Mouse (Mus musculus): ENCODE measurements around the gene Crb3. TPM values are rescaled to one million over a fixed set of nuclear protein-coding genes. Genes with fewer than 3 reads are reported as not detected.

The Crb3 gene
- polyA plus RNA-seq (2017; shearing (Covaris generic)) = 1.2 TPM

DNA sequence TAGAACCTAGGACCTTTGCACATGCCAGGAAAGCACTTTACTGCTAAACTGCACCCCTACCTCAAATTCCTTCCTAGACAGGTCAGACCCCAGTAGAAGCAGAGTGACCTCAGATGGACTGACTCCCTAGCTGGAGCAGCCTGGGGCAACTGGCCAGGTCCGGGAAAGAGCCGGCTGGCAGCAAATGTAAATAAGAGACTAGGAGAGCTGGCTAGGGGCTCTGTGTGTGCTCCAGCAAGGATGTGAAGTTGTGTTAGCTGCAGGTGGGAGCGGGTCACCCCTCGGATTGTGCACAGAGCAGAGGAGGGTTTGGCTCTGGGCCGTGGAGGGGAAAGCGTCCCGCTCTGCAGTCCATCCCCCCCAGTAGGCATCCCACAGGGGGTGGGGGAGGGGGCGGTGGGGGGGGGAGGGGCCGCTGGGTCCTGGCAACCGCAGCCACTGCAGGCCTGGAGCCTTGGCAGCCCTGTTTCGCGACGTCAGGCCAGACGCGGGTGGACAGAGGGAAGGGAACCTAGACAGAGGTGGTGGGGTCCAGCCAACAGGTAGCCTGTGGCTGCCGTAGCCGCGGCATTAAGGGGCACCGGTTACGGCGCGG is at the start of gene Crb3:
Gene Crb3 (plus strand): TSS at position 215 of the 595 bp plus-strand sequence.

GRCm38 (mm10) chr17:57011236-57012141 is 47.4 kb upstream of the Crb3 start, which contains the start of the genes Gtf2f1 and Gm17949:
TSS of gene Gtf2f1 (minus strand) at chr17:57011288.
TSS of gene Gm17949 (plus strand) at chr17:57011469.

DNA sequence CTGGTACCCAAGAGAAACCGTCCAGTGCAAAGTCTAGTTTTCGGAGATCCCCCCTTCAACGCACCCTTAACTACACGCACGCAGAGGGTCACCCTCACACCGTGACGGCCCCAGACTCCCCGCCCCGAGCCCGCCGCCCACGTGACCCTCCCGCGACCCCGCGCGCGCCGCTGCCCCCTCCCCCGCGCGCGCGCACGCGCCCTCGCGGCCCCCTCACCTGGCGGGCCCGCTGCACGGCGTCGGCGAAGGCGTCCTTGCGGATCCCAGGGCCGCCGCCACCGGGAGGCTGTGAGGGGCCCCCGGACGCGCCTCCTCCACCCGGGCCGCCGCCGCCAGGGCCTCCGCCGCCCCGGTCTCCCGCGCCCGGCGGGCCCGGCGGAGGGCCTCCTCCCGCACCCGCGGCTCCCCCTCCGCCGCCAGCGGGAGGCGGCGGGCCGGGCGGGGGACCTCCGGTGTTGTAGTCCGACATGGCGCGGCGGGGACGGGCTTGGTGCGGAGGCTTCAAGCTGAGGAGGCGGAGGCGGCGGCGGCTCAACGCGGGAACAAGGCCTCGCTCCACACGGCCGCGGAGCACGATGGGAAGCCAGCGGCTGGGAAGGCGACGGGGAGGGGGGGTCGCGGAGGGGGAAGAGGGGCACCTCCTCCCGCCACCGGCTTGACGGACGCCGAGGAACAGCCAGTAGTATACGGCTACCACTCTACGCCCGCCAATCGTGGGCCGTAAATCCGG is 27.8 kb upstream of the Crb3 start, which contains the start of gene Khsrp:
Gene Khsrp (minus strand): TSS at position 592 of the 730 bp plus-strand sequence.

GRCm38 (mm10) chr17:57041554-57041953 is 17.4 kb upstream of the Crb3 start, which contains the start of gene Slc25a41:
TSS of gene Slc25a41 (minus strand) at chr17:57041654.

GRCm38 (mm10) chr17:57059486-57059977 is 627 bp downstream of the Crb3 start, which contains the start of gene Slc25a23:
TSS of gene Slc25a23 (minus strand) at chr17:57059863.

DNA sequence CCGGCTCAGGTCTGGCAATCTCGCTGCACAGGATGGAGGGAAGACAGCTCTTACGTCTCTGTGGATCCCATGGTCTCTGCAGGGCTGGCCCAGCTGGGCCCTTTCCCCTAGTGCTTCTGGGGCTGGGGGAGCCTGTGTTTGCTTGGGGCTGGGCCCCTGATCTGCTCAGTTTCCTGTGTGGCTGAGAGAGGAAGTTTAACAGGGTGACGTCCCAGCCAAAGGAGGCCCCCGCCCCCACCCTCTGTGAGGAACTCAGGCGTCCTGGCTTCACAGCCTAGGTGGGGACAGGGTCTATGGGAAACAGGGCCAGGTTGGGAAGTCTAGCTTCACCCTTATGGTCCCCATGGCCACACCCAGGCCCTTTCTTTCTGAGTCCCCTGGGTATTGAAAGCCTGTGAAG is 19.4 kb downstream of the Crb3 start, which contains the start of gene Dennd1c:
Gene Dennd1c (minus strand): TSS at position 179 of the 400 bp plus-strand sequence.

DNA sequence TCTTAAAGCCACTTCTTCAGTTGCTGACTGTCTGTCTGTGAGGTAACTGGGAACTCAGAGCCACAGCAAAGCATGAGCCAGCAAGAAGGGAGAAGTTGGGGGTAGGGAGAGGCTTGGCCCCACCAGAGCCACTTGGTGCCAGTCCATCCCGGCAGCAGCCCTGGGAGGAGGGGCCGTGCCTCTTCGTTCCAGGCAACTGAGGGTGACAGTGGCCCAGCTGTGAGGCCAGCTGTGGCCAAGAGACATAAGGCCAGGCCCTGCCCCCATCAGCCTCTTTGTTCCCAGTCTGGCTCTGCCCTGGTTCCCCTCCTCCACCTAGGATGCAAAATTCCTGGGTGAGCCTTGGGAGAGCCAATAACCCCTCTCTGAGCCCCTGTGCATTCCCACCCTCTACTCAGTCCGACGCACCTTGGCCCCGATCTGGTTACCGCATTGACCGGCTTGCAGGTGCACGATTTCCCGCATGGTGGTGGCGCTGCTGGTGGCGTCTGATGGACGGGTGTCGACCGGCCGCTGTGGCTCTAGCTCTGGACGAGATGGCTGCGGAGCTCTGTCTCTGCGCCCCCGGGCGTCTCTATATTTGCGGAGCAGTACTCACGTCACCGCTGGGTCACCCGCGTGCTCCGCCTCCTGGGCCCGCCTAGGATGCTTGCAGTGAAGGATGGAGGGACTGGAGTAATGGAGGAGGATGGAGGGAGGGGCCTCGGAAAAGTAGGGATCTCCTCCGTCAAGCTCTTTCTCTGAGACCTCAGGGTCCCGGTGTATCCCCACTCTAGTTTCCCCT is 28.3 kb downstream of the Crb3 start, which contains the start of gene Tubb4a:
Gene Tubb4a (minus strand): TSS at position 734 of the 784 bp plus-strand sequence.

DNA sequence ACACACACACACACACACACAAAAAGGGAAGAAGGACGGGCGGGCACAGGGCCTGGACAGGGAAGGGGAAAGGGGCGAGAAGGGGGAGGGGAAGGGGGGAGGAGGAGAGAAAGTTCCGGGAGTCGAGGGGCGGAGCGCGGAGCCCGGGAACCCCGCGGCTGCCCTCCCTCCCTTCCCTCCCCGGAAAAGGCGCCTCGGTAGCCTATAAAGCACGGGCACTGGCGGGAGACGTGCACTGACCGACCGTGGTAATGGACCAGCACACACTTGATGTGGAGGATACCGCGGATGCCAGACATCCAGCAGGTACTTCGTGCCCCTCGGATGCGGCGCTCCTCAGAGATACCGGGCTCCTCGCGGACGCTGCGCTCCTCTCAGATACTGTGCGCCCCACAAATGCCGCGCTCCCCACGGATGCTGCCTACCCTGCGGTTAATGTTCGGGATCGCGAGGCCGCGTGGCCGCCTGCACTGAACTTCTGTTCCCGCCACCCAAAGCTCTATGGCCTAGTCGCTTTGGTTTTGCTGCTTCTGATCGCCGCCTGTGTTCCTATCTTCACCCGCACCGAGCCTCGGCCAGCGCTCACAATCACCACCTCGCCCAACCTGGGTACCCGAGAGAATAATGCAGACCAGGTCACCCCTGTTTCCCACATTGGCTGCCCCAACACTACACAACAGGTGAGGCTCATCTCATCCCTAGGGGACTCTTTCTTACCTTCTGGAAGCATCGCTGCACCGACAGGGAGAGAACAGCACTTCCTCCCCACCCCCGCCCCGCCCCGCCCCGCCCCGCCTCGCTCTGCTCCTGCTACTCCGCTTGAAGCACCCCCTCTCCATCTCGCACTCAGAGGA is 46.5 kb downstream of the Crb3 start, which contains the start of gene Tnfsf9:
Gene Tnfsf9 (plus strand): TSS at position 145 of the 854 bp plus-strand sequence.

Other genes with a start within 250 kb of the Crb3 start
- 1.5 TPM for gene Rfx2, start 228.1 kb upstream of the Crb3 start, polyA plus RNA-seq (2017; shearing (Covaris generic))
- not detected for gene Acsbg2, start 184.7 kb upstream of the Crb3 start, polyA plus RNA-seq (2017; shearing (Covaris generic))
- gene 1700061G19Rik, start 183.6 kb upstream of the Crb3 start, polyA plus RNA-seq (2017; shearing (Covaris generic)) = not detected
- 4.7 TPM for gene Mllt1, start 123.7 kb upstream of the Crb3 start, polyA plus RNA-seq (2017; shearing (Covaris generic))
- not detected for gene Acer1, start 77.0 kb upstream of the Crb3 start, polyA plus RNA-seq (2017; shearing (Covaris generic))
- 79.5 TPM for gene Clpp, start 68.8 kb upstream of the Crb3 start, polyA plus RNA-seq (2017; shearing (Covaris generic))
- gene Alkbh7, start 61.8 kb upstream of the Crb3 start, polyA plus RNA-seq (2017; shearing (Covaris generic)) = 43.6 TPM
- gene Pspn, start 59.1 kb upstream of the Crb3 start, polyA plus RNA-seq (2017; shearing (Covaris generic)) = 1.0 TPM
- 92.3 TPM for gene Gtf2f1, start 47.8 kb upstream of the Crb3 start, polyA plus RNA-seq (2017; shearing (Covaris generic))
- 0.67 TPM for gene Gm17949, start 47.6 kb upstream of the Crb3 start, polyA plus RNA-seq (2017; shearing (Covaris generic))
- gene Khsrp, start 27.6 kb upstream of the Crb3 start, polyA plus RNA-seq (2017; shearing (Covaris generic)) = 9.0 TPM
- not detected for gene Slc25a41, start 17.5 kb upstream of the Crb3 start, polyA plus RNA-seq (2017; shearing (Covaris generic))
- gene Slc25a23, start 758 bp downstream of the Crb3 start, polyA plus RNA-seq (2017; shearing (Covaris generic)) = 3.2 TPM
- 333 TPM for gene Dennd1c, start 19.4 kb downstream of the Crb3 start, polyA plus RNA-seq (2017; shearing (Covaris generic))
- 2.2 TPM for gene Tubb4a, start 28.7 kb downstream of the Crb3 start, polyA plus RNA-seq (2017; shearing (Covaris generic))
- 10.5 TPM for gene Tnfsf9, start 46.2 kb downstream of the Crb3 start, polyA plus RNA-seq (2017; shearing (Covaris generic))
- 1.0 TPM for gene Cd70, start 90.7 kb downstream of the Crb3 start, polyA plus RNA-seq (2017; shearing (Covaris generic))
- gene Tnfsf14, start 135.1 kb downstream of the Crb3 start, polyA plus RNA-seq (2017; shearing (Covaris generic)) = 10.2 TPM
- 2.6 TPM for gene C3, start 169.0 kb downstream of the Crb3 start, polyA plus RNA-seq (2017; shearing (Covaris generic))
- gene Gpr108, start 189.3 kb downstream of the Crb3 start, polyA plus RNA-seq (2017; shearing (Covaris generic)) = 91.3 TPM
- gene Trip10, start 190.3 kb downstream of the Crb3 start, polyA plus RNA-seq (2017; shearing (Covaris generic)) = 5.4 TPM
- 229 TPM for gene Vav1, start 220.0 kb downstream of the Crb3 start, polyA plus RNA-seq (2017; shearing (Covaris generic))

Data from activated CD4-positive, CD25-positive, alpha-beta regulatory T cell, adult 9 weeks (primary cell).